Mouse (Mus musculus): ENCODE results near the gene Olfr743. TPM values are rescaled to one million over a fixed set of nuclear protein-coding genes. Genes with fewer than 3 reads are reported as not detected.
"Not testable (repeated sequence)": the region's sequence is repeated elsewhere in the genome, so short reads cannot be mapped to it uniquely, and the experiment has no call there.

The Olfr743 gene
- not detected in 2 replicates for polyA plus RNA-seq (2011; ENCODE audit: insufficient read length, low read depth, missing spikeins)

DNA sequence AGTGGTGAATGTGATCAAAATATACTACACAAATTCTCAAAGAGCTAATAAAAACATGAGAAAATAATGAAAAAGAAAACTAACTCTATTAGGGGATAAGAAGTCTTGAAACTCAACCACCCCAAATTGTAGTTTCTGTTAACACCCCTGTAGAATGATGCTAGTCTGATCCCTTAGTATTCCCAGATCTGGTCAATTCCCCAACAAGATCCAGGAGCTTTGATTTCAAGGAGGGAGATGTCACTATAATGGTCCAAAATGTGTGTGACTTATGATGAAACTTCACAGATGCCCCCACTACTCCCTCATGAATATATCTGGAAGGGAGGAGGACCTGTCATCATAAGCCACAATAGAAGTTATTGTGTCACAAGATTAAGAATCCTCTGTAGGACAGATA, at the start of gene Olfr743:
Gene Olfr743, plus strand, starts transcription at position 301 of the 400 bp plus-strand sequence.
- TF ChIP-seq CTCF (IDR thresholded peaks at IDR 0.05; ENCODE audit: borderline replicate concordance, insufficient read depth, low read length) = no peak
- TF ChIP-seq POLR2A (IDR thresholded peaks at IDR 0.05; ENCODE audit: low read depth, low read length) = no peak
- no peak within 1 kb of the TSS for H3K27ac ChIP-seq (ENCODE audit: insufficient read depth, low read length)
- H3K4me1 ChIP-seq (ENCODE audit: control insufficient read depth, insufficient read depth, low read length) = no peaks in the 10 kb centered on the region
- H3K4me3 ChIP-seq (ENCODE audit: insufficient read depth, low read length) = no peak within 1 kb of the TSS

DNA sequence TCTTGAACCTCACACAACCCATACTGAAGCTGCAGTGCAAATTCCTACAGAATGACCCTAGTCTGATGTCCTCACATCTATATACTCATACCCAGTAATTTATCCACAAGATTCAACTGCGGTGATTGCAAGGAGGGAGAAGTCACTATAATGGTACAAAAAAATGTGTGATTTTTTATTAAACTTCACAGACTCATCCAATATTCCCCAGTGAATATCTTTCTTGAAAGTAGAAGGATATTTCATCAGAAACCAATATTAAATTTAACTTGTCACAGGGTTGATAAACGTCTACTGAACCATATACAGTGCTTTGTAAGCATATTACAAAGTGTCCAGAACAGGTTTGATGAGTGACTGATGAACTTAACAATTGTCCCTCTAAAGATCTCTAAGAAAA, 49.2 kb upstream of the Olfr743 start, which contains the start of gene Olfr741:
Gene Olfr741, plus strand, starts transcription at position 301 of the 400 bp plus-strand sequence.
- Histone ChIP-seq H3K4me3 (ENCODE audit: insufficient read depth, low read length) (no peak within 1 kb of the TSS), H3K4me1 (ENCODE audit: control insufficient read depth, insufficient read depth, low read length) (no peaks in the 10 kb centered on the region), H3K27ac (ENCODE audit: insufficient read depth, low read length) (no peak within 1 kb of the TSS)
- no peak for TF ChIP-seq CTCF (IDR thresholded peaks at IDR 0.05; ENCODE audit: borderline replicate concordance, insufficient read depth, low read length)
- no peak for TF ChIP-seq POLR2A (IDR thresholded peaks at IDR 0.05; ENCODE audit: low read depth, low read length)

DNA sequence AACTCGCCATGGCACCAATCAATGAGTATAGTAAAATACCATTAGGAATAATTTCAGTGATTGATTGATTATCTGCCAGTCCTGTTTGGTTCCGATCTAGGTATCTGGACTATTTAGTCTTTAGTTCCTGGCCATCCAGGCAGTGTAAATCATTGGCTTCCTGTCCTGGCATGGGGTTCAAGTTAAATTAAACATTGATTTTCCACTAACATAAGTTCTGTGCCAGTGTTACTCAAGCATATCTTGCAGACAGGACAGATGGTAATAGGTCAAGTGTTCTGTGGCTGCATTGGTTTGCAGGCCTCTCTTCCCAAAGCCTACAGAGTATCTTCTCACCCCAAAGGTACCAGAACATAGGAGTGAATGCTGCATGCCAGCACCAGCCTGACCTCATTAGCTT, 43.2 kb upstream of the Olfr743 start:
- no peaks in the 10 kb centered on the region for H3K4me1 ChIP-seq (ENCODE audit: control insufficient read depth, insufficient read depth, low read length)
- H3K27ac ChIP-seq (ENCODE audit: insufficient read depth, low read length) = no peak overlapping the region
- H3K4me3 ChIP-seq (ENCODE audit: insufficient read depth, low read length) = no peak overlapping the region
- TF ChIP-seq CTCF (IDR thresholded peaks at IDR 0.05; ENCODE audit: borderline replicate concordance, insufficient read depth, low read length) (no peak), POLR2A (IDR thresholded peaks at IDR 0.05; ENCODE audit: low read depth, low read length) (no peak)

DNA sequence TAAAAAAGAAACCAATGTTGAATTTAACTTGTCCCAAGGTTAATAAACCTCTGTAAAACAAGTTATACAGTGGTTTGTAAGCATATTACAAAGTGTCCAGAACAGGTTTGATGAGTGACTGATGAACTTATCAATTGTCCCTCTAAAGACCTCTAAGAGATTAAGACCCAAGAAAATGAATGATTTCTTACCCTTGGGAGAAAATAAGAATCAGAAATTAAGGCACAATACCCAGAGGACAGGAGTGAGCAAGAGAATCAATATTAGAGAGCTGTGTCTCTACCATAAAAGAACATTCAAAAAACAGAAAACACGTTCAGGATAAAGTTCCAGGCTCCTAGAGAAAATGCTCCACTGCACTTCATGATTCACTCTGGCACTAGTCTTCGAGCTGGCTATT, 18.3 kb upstream of the Olfr743 start, which contains the start of gene Olfr742:
Gene Olfr742, plus strand, starts transcription at position 301 of the 400 bp plus-strand sequence.
- Histone ChIP-seq H3K4me3 (ENCODE audit: insufficient read depth, low read length) (no peak within 1 kb of the TSS), H3K4me1 (ENCODE audit: control insufficient read depth, insufficient read depth, low read length) (no peaks in the 10 kb centered on the region), H3K27ac (ENCODE audit: insufficient read depth, low read length) (no peak within 1 kb of the TSS)
- no peak for TF ChIP-seq POLR2A (IDR thresholded peaks at IDR 0.05; ENCODE audit: low read depth, low read length)
- no peak for TF ChIP-seq CTCF (IDR thresholded peaks at IDR 0.05; ENCODE audit: borderline replicate concordance, insufficient read depth, low read length)

GRCm38 (mm10) chr14:50552734-50553133, 31.1 kb downstream of the Olfr743 start:
- H3K4me1 ChIP-seq (ENCODE audit: control insufficient read depth, insufficient read depth, low read length) = no peaks in the 10 kb centered on the region
- H3K27ac ChIP-seq (ENCODE audit: insufficient read depth, low read length) = no peak overlapping the region
- TF ChIP-seq POLR2A (IDR thresholded peaks at IDR 0.05; ENCODE audit: low read depth, low read length) (no peak), CTCF (IDR thresholded peaks at IDR 0.05; ENCODE audit: borderline replicate concordance, insufficient read depth, low read length) (no peak)
- H3K4me3 ChIP-seq (ENCODE audit: insufficient read depth, low read length) = no peak overlapping the region

DNA sequence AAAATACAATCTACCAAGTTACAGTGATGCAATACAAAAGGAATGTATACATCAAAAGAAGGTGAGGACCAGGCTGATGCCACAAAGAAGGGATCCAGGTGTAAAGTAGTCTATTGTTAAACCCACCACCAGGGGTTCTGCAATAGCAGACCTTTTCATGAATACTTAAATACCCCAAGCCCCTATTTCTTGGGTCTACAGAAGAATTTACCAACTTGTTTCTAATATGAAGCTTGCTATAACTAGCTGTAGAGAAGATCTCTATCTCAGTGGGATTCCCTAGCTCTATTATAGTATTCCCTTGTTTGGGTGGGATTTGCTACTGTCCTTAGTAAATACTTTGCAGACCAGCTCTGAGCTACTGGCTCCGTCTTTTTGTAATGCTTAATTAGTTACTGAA, 51.4 kb downstream of the Olfr743 start:
- H3K4me3 ChIP-seq (ENCODE audit: insufficient read depth, low read length); H3K4me1 ChIP-seq (ENCODE audit: control insufficient read depth, insufficient read depth, low read length); H3K27ac ChIP-seq (ENCODE audit: insufficient read depth, low read length): not testable (repeated sequence)

Other genes starting within 250 kb of the Olfr743 start
- not detected in 2 replicates for gene Olfr732, start 237.6 kb upstream of the Olfr743 start, polyA plus RNA-seq (2011; ENCODE audit: insufficient read length, low read depth, missing spikeins)
- not detected in 2 replicates for gene Olfr733, start 220.3 kb upstream of the Olfr743 start, polyA plus RNA-seq (2011; ENCODE audit: insufficient read length, low read depth, missing spikeins)
- not detected in 2 replicates for gene Olfr734, start 195.1 kb upstream of the Olfr743 start, polyA plus RNA-seq (2011; ENCODE audit: insufficient read length, low read depth, missing spikeins)
- gene Olfr735, start 173.0 kb upstream of the Olfr743 start, polyA plus RNA-seq (2011; ENCODE audit: insufficient read length, low read depth, missing spikeins) = not detected in 2 replicates
- gene Tlr11, start 163.9 kb upstream of the Olfr743 start, polyA plus RNA-seq (2011; ENCODE audit: insufficient read length, low read depth, missing spikeins) = not detected in 2 replicates
- not detected in 2 replicates for gene Olfr736, start 140.7 kb upstream of the Olfr743 start, polyA plus RNA-seq (2011; ENCODE audit: insufficient read length, low read depth, missing spikeins)
- not detected in 2 replicates for gene Olfr738, start 114.3 kb upstream of the Olfr743 start, polyA plus RNA-seq (2011; ENCODE audit: insufficient read length, low read depth, missing spikeins)
- not detected in 2 replicates for gene Olfr739, start 103.2 kb upstream of the Olfr743 start, polyA plus RNA-seq (2011; ENCODE audit: insufficient read length, low read depth, missing spikeins)
- not detected in 2 replicates for gene Olfr740, start 76.3 kb upstream of the Olfr743 start, polyA plus RNA-seq (2011; ENCODE audit: insufficient read length, low read depth, missing spikeins)
- gene Olfr741, start 49.1 kb upstream of the Olfr743 start, polyA plus RNA-seq (2011; ENCODE audit: insufficient read length, low read depth, missing spikeins) = not detected in 2 replicates
- not detected in 2 replicates for gene Olfr742, start 18.2 kb upstream of the Olfr743 start, polyA plus RNA-seq (2011; ENCODE audit: insufficient read length, low read depth, missing spikeins)
- not detected in 2 replicates for gene Olfr744, start 93.0 kb downstream of the Olfr743 start, polyA plus RNA-seq (2011; ENCODE audit: insufficient read length, low read depth, missing spikeins)
- gene Olfr745, start 117.5 kb downstream of the Olfr743 start, polyA plus RNA-seq (2011; ENCODE audit: insufficient read length, low read depth, missing spikeins) = not detected in 2 replicates
- gene Olfr746, start 125.2 kb downstream of the Olfr743 start, polyA plus RNA-seq (2011; ENCODE audit: insufficient read length, low read depth, missing spikeins) = not detected in 2 replicates
- gene Olfr747, start 171.4 kb downstream of the Olfr743 start, polyA plus RNA-seq (2011; ENCODE audit: insufficient read length, low read depth, missing spikeins) = not detected in 2 replicates
- gene Olfr748, start 185.5 kb downstream of the Olfr743 start, polyA plus RNA-seq (2011; ENCODE audit: insufficient read length, low read depth, missing spikeins) = not detected in 2 replicates
- gene Olfr749, start 223.3 kb downstream of the Olfr743 start, polyA plus RNA-seq (2011; ENCODE audit: insufficient read length, low read depth, missing spikeins) = not detected in 2 replicates

Data from embryonic fibroblast, embryonic 13.5 days (primary cell).